Mouse (Mus musculus) bone marrow macrophage, adult 2 months (primary cell): ENCODE measurements around the gene Tmeff2.

ENCODE experiments used
- CTCF ChIP-seq: IDR thresholded peaks from 2 replicates; pipeline ENCODE4 v1.5.1; 2012; ENCODE audit warnings: low read depth, mild to moderate bottlenecking, low read length, moderate library complexity
- POLR2A ChIP-seq: IDR thresholded peaks from 2 replicates; pipeline ENCODE4 v1.6.1; 2012; ENCODE audit warnings: mild to moderate bottlenecking, low read depth, low read length, borderline replicate concordance

GRCm38 (mm10) chr1:50935076-50935475, 34.6 kb downstream of the Tmeff2 start:
- TF ChIP-seq CTCF (no peak), POLR2A (no peak)
